Mouse (Mus musculus) heart, adult 2 months (tissue): ENCODE measurements around the gene Notch1. TPM values are rescaled to one million over a fixed set of nuclear protein-coding genes. Genes with fewer than 3 reads are reported as not detected.

Experiments used
- DNase-seq, 2 experiments: peaks; one replicate each; pipeline ENCODE4 v3.0.0; 2021
- H3K27ac ChIP-seq: fragments of 200-600 bp; 2 replicates; pipeline ENCODE4 v1.8.1; 2022
- H3K27me3 ChIP-seq: fragments of 200-500 bp; 2 replicates; pipeline ENCODE4 v1.6.1; 2012; ENCODE audit warnings: mild to moderate bottlenecking, low read length, inconsistent platforms, mixed read lengths; ENCODE audit not compliant: control insufficient read depth, insufficient read depth
- H3K36me3 ChIP-seq: fragments of 200-500 bp; 2 replicates; pipeline ENCODE4 v1.6.1; 2012; ENCODE audit warnings: low read length, inconsistent platforms; ENCODE audit not compliant: control insufficient read depth, insufficient read depth
- H3K4me1 ChIP-seq: fragments of 200-500 bp; 2 replicates; pipeline ENCODE4 v1.6.1; 2011; ENCODE audit warnings: low read length; ENCODE audit not compliant: control insufficient read depth, insufficient read depth
- H3K4me3 ChIP-seq: fragments of 200-600 bp; 2 replicates; pipeline ENCODE4 v1.8.1; 2022
- H3K79me2 ChIP-seq: fragments of 200-500 bp; replicated peaks from 2 replicates; pipeline ENCODE4 v1.6.1; 2012; ENCODE audit warnings: mild to moderate bottlenecking, inconsistent platforms, low read length, moderate library complexity, mixed read lengths; ENCODE audit not compliant: control insufficient read depth, insufficient read depth
- H3K9ac ChIP-seq: fragments of 200-500 bp; 2 replicates; pipeline ENCODE4 v1.6.1; 2012; ENCODE audit warnings: low read depth, mild to moderate bottlenecking, control low read depth, inconsistent platforms, low read length, mixed read lengths
- CTCF ChIP-seq: fragments of 200-600 bp; IDR thresholded peaks from 2 replicates; pipeline ENCODE4 v1.8.1; 2022; ENCODE audit warnings: antibody characterized with exemption, mild to moderate bottlenecking, moderate library complexity
- EP300 ChIP-seq: fragments of 200-500 bp; IDR thresholded peaks from 2 replicates; pipeline ENCODE4 v1.6.1; 2011; ENCODE audit warnings: low read depth, low read length, control low read depth; ENCODE audit not compliant: insufficient read depth
- POLR2A ChIP-seq: fragments of 200-500 bp; IDR thresholded peaks from 2 replicates; pipeline ENCODE4 v1.6.1; 2011; ENCODE audit warnings: mild to moderate bottlenecking, low read depth, low read length, control low read depth; ENCODE audit not compliant: insufficient read depth
- WGBS: fragments of 180-500 bp; shearing (Covaris S2); methylation state at CpG from one replicate; pipeline ENCODE4 v1.1.7; 2018; 5-methylcytosine and 5-hydroxymethylcytosine counted together
- intact Hi-C: fragments of 180-260 bp; cut with DNase I; formaldehyde crosslinking; loops from one replicate; pipeline ENCODE4 v1.15.1; 2025
- polyA plus RNA-seq: library from polyadenylated mRNA; depleted of rRNA; stranded (reverse); fragments of >200 nt; gene quantifications from 2 replicates; pipeline ENCODE4 v1.2.3, GENCODE M21; 2012
- total RNA-seq, 2 experiments: library from RNA; stranded (reverse); gene quantifications; 2 replicates each; pipeline ENCODE4 v1.2.3; 2021

The Notch1 gene
- total and polyA plus RNA-seq, 3 experiments: 23.2 to 32.4 (median 31.6) TPM

DNA sequence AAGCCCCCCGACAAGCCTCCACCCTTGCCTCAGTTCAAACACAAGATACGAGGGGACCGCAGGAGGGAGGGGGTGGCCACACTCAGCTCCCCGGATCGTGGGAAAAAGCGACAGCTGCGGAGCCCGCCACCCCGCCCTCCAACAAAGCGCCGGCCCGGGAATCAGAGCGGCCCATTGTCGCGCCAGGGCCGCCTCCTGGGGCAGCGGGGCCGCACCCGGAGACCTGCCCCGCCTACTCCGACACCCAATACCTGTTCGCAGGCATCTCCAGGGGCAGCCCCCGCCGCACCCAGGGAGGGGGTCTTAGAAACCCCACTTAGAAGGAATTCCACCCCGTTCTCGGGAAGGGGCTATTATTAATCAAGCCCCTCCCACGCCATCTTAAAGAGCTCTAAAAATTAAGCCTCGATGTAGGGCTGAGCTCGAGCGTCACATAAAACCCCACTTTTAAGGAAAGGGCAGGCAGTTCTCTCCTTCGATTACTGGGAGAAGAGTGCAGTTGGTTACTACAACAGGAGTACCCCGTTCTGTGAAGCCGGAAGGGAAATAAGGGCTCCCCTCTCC lies 14.1 kb downstream of the Notch1 start:
- H3K79me2 ChIP-seq: peaks cover 2% of the 10 kb centered on the region
- H3K4me3 ChIP-seq: peak overlapping the region; percentile 82
- H3K36me3 ChIP-seq: peaks cover 9% of the 10 kb centered on the region
- H3K4me1 ChIP-seq: peaks cover 37% of the 10 kb centered on the region
- intact Hi-C loops: loop anchor here (2.0 to 5.0 kb wide), 4 partner anchors 16 to 58 kb away; partner anchors contain the start of gene Sec16a
- H3K9ac ChIP-seq: peak overlapping the region; percentile 93
- DNase-seq: peak; percentile 80 to 83
- no peaks in the 10 kb centered on the region for H3K27me3 ChIP-seq
- TF ChIP-seq EP300: no peak
- no peak for TF ChIP-seq POLR2A
- no peak for TF ChIP-seq CTCF
- peak overlapping the region; percentile 97 for H3K27ac ChIP-seq
- under 1% methylated on average over 33 of the region's 33 CpGs for WGBS

GRCm38 (mm10) chr2:26501651-26502141 lies 14.8 kb downstream of the Notch1 start:
- no peak for TF ChIP-seq CTCF
- TF ChIP-seq POLR2A: 0 out of 2 replicates have a peak, but pooled peaks have one; percentile 47
- intact Hi-C loops: loop anchor here (2.0 to 5.0 kb wide), 5 partner anchors 17 to 59 kb away; partner anchors contain the start of gene Sec16a
- Histone ChIP-seq H3K36me3 (peaks cover 11% of the 10 kb centered on the region), H3K9ac (peak overlapping the region; percentile 93), H3K79me2 (peaks cover 2% of the 10 kb centered on the region), H3K4me3 (peak overlapping the region; percentile 82), H3K27ac (peak overlapping the region; percentile 97), H3K4me1 (peaks cover 41% of the 10 kb centered on the region), H3K27me3 (no peaks in the 10 kb centered on the region)
- WGBS: 12% methylated on average over 15 of the region's 15 CpGs
- DNase-seq: peak in 1 of 2 experiments; percentile 45

GRCm38 (mm10) chr2:26500599-26501370 lies 15.7 kb downstream of the Notch1 start:
- WGBS: 41% methylated on average over 14 of the region's 14 CpGs
- intact Hi-C loops: loop anchor here (2.0 to 5.0 kb wide), 2 partner anchors 46 to 53 kb away; partner anchors contain the start of gene Sec16a
- no peaks in the 10 kb centered on the region for H3K27me3 ChIP-seq

GRCm38 (mm10) chr2:26500027-26500598 lies 16.4 kb downstream of the Notch1 start:
- 47% methylated on average over 4 of the region's 4 CpGs for WGBS
- Histone ChIP-seq H3K79me2 (peaks cover 2% of the 10 kb centered on the region), H3K4me3 (peak overlapping the region; percentile 82; the same call in 1 of the 2 replicates), H3K27ac (peak overlapping the region; percentile 97), H3K4me1 (peaks cover 54% of the 10 kb centered on the region), H3K27me3 (no peaks in the 10 kb centered on the region), H3K9ac (no peak overlapping the region; the same call in 1 of the 2 replicates), H3K36me3 (peaks cover 14% of the 10 kb centered on the region)
- intact Hi-C loops: loop anchor here (2.0 to 5.0 kb wide), 2 partner anchors 47 to 53 kb away; partner anchors contain the start of gene Sec16a
- no peak for TF ChIP-seq POLR2A
- DNase-seq: peak in 1 of 2 experiments; percentile 41

More at GRCm38 (mm10) chr2:26500599-26501370, 15.7 kb downstream of the Notch1 start:
- peaks cover 2% of the 10 kb centered on the region for H3K79me2 ChIP-seq
- H3K27ac ChIP-seq: peak overlapping the region; percentile 97
- H3K9ac ChIP-seq: peak overlapping the region; percentile 45
- peak overlapping the region; percentile 82 for H3K4me3 ChIP-seq
- TF ChIP-seq CTCF (no peak), EP300 (no peak), POLR2A (no peak)
- peak in 1 of 2 experiments; percentile 46 for DNase-seq
- H3K4me1 ChIP-seq: peaks cover 49% of the 10 kb centered on the region
- H3K36me3 ChIP-seq: peaks cover 12% of the 10 kb centered on the region

- H3K36me3 ChIP-seq: peaks cover 15% of the 10 kb centered on the region
- H3K4me1 ChIP-seq: peaks cover 59% of the 10 kb centered on the region
- intact Hi-C loops: no loop called here
- no peak for TF ChIP-seq EP300
- no peak for TF ChIP-seq POLR2A
- no peak for TF ChIP-seq CTCF
- H3K4me3 ChIP-seq: peak overlapping the region; percentile 31; the same call in 1 of the 2 replicates
- no peaks in the 10 kb centered on the region for H3K27me3 ChIP-seq
- no peak for DNase-seq
- peak overlapping the region; percentile 97 for H3K27ac ChIP-seq
- peaks cover 2% of the 10 kb centered on the region for H3K79me2 ChIP-seq
- WGBS: 38% methylated on average over 8 of the region's 8 CpGs
- H3K9ac ChIP-seq: no peak overlapping the region
These were observed 17.8 kb downstream of the Notch1 start for GRCm38 (mm10) chr2:26498694-26499093.
